Mouse (Mus musculus) forebrain, embryonic 16.5 days (tissue): ENCODE results near the gene Eapp. TPM values are rescaled to one million over a fixed set of nuclear protein-coding genes. Genes with fewer than 3 reads are reported as not detected.
A peak's percentile ranks its signal among the peaks of the same experiment; 100 is the strongest.

Experiments used
- ATAC-seq: fragments of 200-750 bp; cut with Nextera tagmentation; 2 replicates; pipeline ENCODE4 v1.8.0; 2017; ENCODE audit warnings: mild to moderate bottlenecking, moderate library complexity
- H3K27ac ChIP-seq: fragments of 300-500 bp; sonication (generic); 2 replicates; pipeline ENCODE4 v1.5.1; 2014; ENCODE audit warnings: low read length, control low read depth
- H3K27me3 ChIP-seq: fragments of 300-500 bp; sonication (generic); replicated peaks from 2 replicates; pipeline ENCODE4 v1.6.1; 2014; ENCODE audit warnings: low read length; ENCODE audit not compliant: control insufficient read depth, insufficient read depth
- H3K36me3 ChIP-seq: fragments of 300-500 bp; sonication (generic); 2 replicates; pipeline ENCODE4 v1.6.1; 2014; ENCODE audit not compliant: control insufficient read depth, insufficient read depth
- H3K4me1 ChIP-seq: fragments of 300-500 bp; sonication (generic); replicated peaks from 2 replicates; pipeline ENCODE4 v1.6.1; 2014; ENCODE audit warnings: low read length; ENCODE audit not compliant: control insufficient read depth, insufficient read depth
- H3K4me2 ChIP-seq: fragments of 300-500 bp; sonication (generic); 2 replicates; pipeline ENCODE4 v1.6.1; 2014; ENCODE audit warnings: mild to moderate bottlenecking, low read length, control low read depth
- H3K4me3 ChIP-seq: fragments of 300-500 bp; sonication (generic); replicated peaks from 2 replicates; pipeline ENCODE4 v1.5.1; 2014; ENCODE audit warnings: mild to moderate bottlenecking, low read length, control low read depth
- H3K9ac ChIP-seq: fragments of 300-500 bp; sonication (generic); replicated peaks from 2 replicates; pipeline ENCODE4 v1.6.1; 2014; ENCODE audit warnings: low read depth, low read length, control low read depth
- H3K9me3 ChIP-seq: fragments of 300-500 bp; sonication (generic); 2 replicates; pipeline ENCODE4 v1.6.1; 2016; ENCODE audit warnings: low read length; ENCODE audit not compliant: control insufficient read depth
- WGBS: fragments of 180-500 bp; shearing (Covaris S2); extraction: QIAGEN DNeasy Blood & Tissue Kit; methylation state at CpG from one replicate; pipeline ENCODE4 v1.1.7; 2014; 5-methylcytosine and 5-hydroxymethylcytosine counted together
- polyA plus RNA-seq: library from polyadenylated mRNA; unstranded; fragments of >200 nt; fragmentation: Nextera tagmentation; extraction: Ambion mirVana; gene quantifications from 2 replicates; pipeline ENCODE4 v1.2.1, GENCODE M21; 2015

The Eapp gene
- polyA plus RNA-seq, 1 experiment from 2014 or later, result 80.3 TPM

GRCm38 (mm10) chr12:54657951-54658350, 37.7 kb downstream of the Eapp start:
- ATAC-seq, result no peak
- Histone ChIP-seq H3K27me3 (no peaks in the 10 kb centered on the region), H3K27ac (no peak overlapping the region), H3K4me3 (no peak overlapping the region), H3K36me3 (no peaks in the 10 kb centered on the region), H3K9ac (no peak overlapping the region), H3K4me1 (peaks cover 16% of the 10 kb centered on the region), H3K4me2 (no peak overlapping the region), H3K9me3 (no peaks in the 10 kb centered on the region)
- 94% methylated on average over 5 of the region's 5 CpGs for WGBS

GRCm38 (mm10) chr12:54657226-54657625, 38.5 kb downstream of the Eapp start:
- Histone ChIP-seq H3K4me1 (peaks cover 20% of the 10 kb centered on the region), H3K9ac (no peak overlapping the region), H3K27ac (no peak overlapping the region), H3K36me3 (no peaks in the 10 kb centered on the region), H3K4me3 (peak overlapping the region; percentile 73), H3K9me3 (no peaks in the 10 kb centered on the region), H3K27me3 (no peaks in the 10 kb centered on the region), H3K4me2 (peak overlapping the region; percentile 78)
- WGBS, result 62% methylated on average over 2 of the region's 2 CpGs
- no peak for ATAC-seq

GRCm38 (mm10) chr12:54656396-54657171, 39.1 kb downstream of the Eapp start, which contains the start of gene Sptssa:
Sptssa (minus strand) TSS chr12:54656573.
- Histone ChIP-seq H3K27me3 (no peaks in the 10 kb centered on the region), H3K9me3 (no peaks in the 10 kb centered on the region), H3K36me3 (no peaks in the 10 kb centered on the region), H3K9ac (peak within 1 kb of the TSS; percentile 88), H3K4me2 (peak within 1 kb of the TSS; percentile 78), H3K4me1 (peaks cover 21% of the 10 kb centered on the region), H3K4me3 (peak within 1 kb of the TSS; percentile 73), H3K27ac (peak within 1 kb of the TSS; percentile 48)
- peak; percentile 99 for ATAC-seq
- WGBS, result 9% methylated on average over 46 of the region's 53 CpGs

GRCm38 (mm10) chr12:54656039-54656395, 39.7 kb downstream of the Eapp start:
- peak overlapping the region; percentile 88 for H3K9ac ChIP-seq
- ATAC-seq, result peak; percentile 43; the same call in 1 of the 2 replicates
- WGBS, result 0% methylated on average over 22 of the region's 22 CpGs
- no peaks in the 10 kb centered on the region for H3K36me3 ChIP-seq
- H3K27me3 ChIP-seq, result no peaks in the 10 kb centered on the region
- no peaks in the 10 kb centered on the region for H3K9me3 ChIP-seq
- peak overlapping the region; percentile 48 for H3K27ac ChIP-seq
- peaks cover 21% of the 10 kb centered on the region for H3K4me1 ChIP-seq
- peak overlapping the region; percentile 78 for H3K4me2 ChIP-seq
- peak overlapping the region; percentile 73 for H3K4me3 ChIP-seq

- peak overlapping the region; percentile 78 for H3K4me2 ChIP-seq
- H3K9me3 ChIP-seq, result no peaks in the 10 kb centered on the region
- H3K4me1 ChIP-seq, result peaks cover 21% of the 10 kb centered on the region
- ATAC-seq, result no peak
- WGBS, result 13% methylated on average over 16 of the region's 16 CpGs
- no peaks in the 10 kb centered on the region for H3K36me3 ChIP-seq
- peak overlapping the region; percentile 88 for H3K9ac ChIP-seq
- H3K27me3 ChIP-seq, result no peaks in the 10 kb centered on the region
- H3K27ac ChIP-seq, result peak overlapping the region; percentile 48
- peak overlapping the region; percentile 73 for H3K4me3 ChIP-seq
Measured at GRCm38 (mm10) chr12:54655292-54656038, 40.2 kb downstream of the Eapp start.

GRCm38 (mm10) chr12:54654741-54655140, 41.0 kb downstream of the Eapp start:
- H3K4me1 ChIP-seq, result peaks cover 21% of the 10 kb centered on the region
- H3K27me3 ChIP-seq, result no peaks in the 10 kb centered on the region
- peak overlapping the region; percentile 78 for H3K4me2 ChIP-seq
- H3K9ac ChIP-seq, result no peak overlapping the region
- no peak for ATAC-seq
- no peak overlapping the region for H3K27ac ChIP-seq
- 90% methylated on average over 1 of the region's 1 CpGs for WGBS
- no peaks in the 10 kb centered on the region for H3K9me3 ChIP-seq
- H3K4me3 ChIP-seq, result 0 out of 2 replicates have a peak overlapping the region, but pooled peaks have one; percentile 10
- no peaks in the 10 kb centered on the region for H3K36me3 ChIP-seq

GRCm38 (mm10) chr12:54654141-54654540, 41.6 kb downstream of the Eapp start:
- no peak for ATAC-seq
- no peak overlapping the region for H3K27ac ChIP-seq
- H3K4me3 ChIP-seq, result no peak overlapping the region
- no peaks in the 10 kb centered on the region for H3K36me3 ChIP-seq
- WGBS, result 70% methylated on average over 4 of the region's 4 CpGs
- no peaks in the 10 kb centered on the region for H3K9me3 ChIP-seq
- no peak overlapping the region for H3K9ac ChIP-seq
- H3K4me2 ChIP-seq, result no peak overlapping the region
- H3K4me1 ChIP-seq, result peaks cover 21% of the 10 kb centered on the region
- no peaks in the 10 kb centered on the region for H3K27me3 ChIP-seq

GRCm38 (mm10) chr12:54652346-54652745, 43.4 kb downstream of the Eapp start:
- no peak overlapping the region for H3K27ac ChIP-seq
- no peaks in the 10 kb centered on the region for H3K36me3 ChIP-seq
- peaks cover 21% of the 10 kb centered on the region for H3K4me1 ChIP-seq
- H3K9me3 ChIP-seq, result no peaks in the 10 kb centered on the region
- H3K4me2 ChIP-seq, result no peak overlapping the region
- no peaks in the 10 kb centered on the region for H3K27me3 ChIP-seq
- no peak overlapping the region for H3K9ac ChIP-seq
- H3K4me3 ChIP-seq, result no peak overlapping the region
- WGBS, result 89% methylated on average over 12 of the region's 12 CpGs
- no peak for ATAC-seq

- no peak overlapping the region for H3K27ac ChIP-seq
- no peak for ATAC-seq
- no peak overlapping the region for H3K4me2 ChIP-seq
- H3K9ac ChIP-seq, result no peak overlapping the region
- no peak overlapping the region for H3K4me3 ChIP-seq
- peaks cover 19% of the 10 kb centered on the region for H3K4me1 ChIP-seq
- no peaks in the 10 kb centered on the region for H3K27me3 ChIP-seq
- H3K9me3 ChIP-seq, result no peaks in the 10 kb centered on the region
- H3K36me3 ChIP-seq, result no peaks in the 10 kb centered on the region
- 79% methylated on average over 8 of the region's 8 CpGs for WGBS
Measured at GRCm38 (mm10) chr12:54651820-54652219, 43.9 kb downstream of the Eapp start.
